Mouse (Mus musculus) embryonic fibroblast, embryonic 13.5 days (primary cell): ENCODE measurements around the gene Atp2a2.

ENCODE experiments used
- CTCF ChIP-seq: IDR thresholded peaks from 2 replicates; pipeline ENCODE4 v1.5.1; 2011; ENCODE audit warnings: mild to moderate bottlenecking, control low read depth, low read length, moderate library complexity, borderline replicate concordance; ENCODE audit not compliant: insufficient read depth
- POLR2A ChIP-seq: IDR thresholded peaks from 2 replicates; pipeline ENCODE4 v1.6.1; 2011; ENCODE audit warnings: low read depth, mild to moderate bottlenecking, control low read depth, low read length, moderate library complexity

GRCm38 (mm10) chr5:122474643-122475363, 27.2 kb downstream of the Atp2a2 start:
- no peak for TF ChIP-seq POLR2A
- TF ChIP-seq CTCF = no peak
